Mouse (Mus musculus) myocyte (in vitro differentiated cells): ENCODE measurements at regions not wholly inside any gene's neighbourhood (a gene's known extent, or its start where the extent isn't known, plus 50 kb on each side); places are given as distances from the start of the nearest gene placed in this dataset.

Experiments used
- CEBPB ChIP-seq: IDR thresholded peaks from 2 replicates; pipeline ENCODE4 v1.6.1; 2011; ENCODE audit warnings: mild to moderate bottlenecking, moderate library complexity; ENCODE audit not compliant: poor library complexity, insufficient read depth, severe bottlenecking
- E2F4 ChIP-seq: IDR thresholded peaks from one replicate; pipeline ENCODE4 v1.6.1; 2011; ENCODE audit warnings: mild to moderate bottlenecking, control low read depth, moderate library complexity; ENCODE audit not compliant: insufficient read depth
- MAX ChIP-seq: IDR thresholded peaks from one replicate; pipeline ENCODE4 v1.6.1; 2011; ENCODE audit warnings: low read depth, mild to moderate bottlenecking, control low read depth
- MYOD1 ChIP-seq, 3 experiments: IDR thresholded peaks; one replicate each; pipeline ENCODE4 v1.6.1; 2011; ENCODE audit warnings: control low read depth in 2 of 3, low read depth in 2 of 3, mild to moderate bottlenecking in 2 of 3, moderate library complexity in 1 of 3; ENCODE audit not compliant: insufficient read length in 2 of 3, control insufficient read depth in 1 of 3
- MYOG ChIP-seq, 3 experiments: IDR thresholded peaks; one replicate each; pipeline ENCODE4 v1.6.1; 2011; ENCODE audit warnings: control low read depth in 2 of 3, low read depth in 2 of 3, mild to moderate bottlenecking in 2 of 3; ENCODE audit not compliant: insufficient read length in 2 of 3, control insufficient read depth in 1 of 3, insufficient read depth in 1 of 3
- POLR2A ChIP-seq: IDR thresholded peaks from one replicate; pipeline ENCODE4 v1.6.1; 2011; ENCODE audit warnings: low read depth, mild to moderate bottlenecking, control low read depth, moderate library complexity; ENCODE audit not compliant: insufficient read length
- TCF12 ChIP-seq: IDR thresholded peaks from one replicate; pipeline ENCODE4 v1.6.1; 2011; ENCODE audit warnings: mild to moderate bottlenecking, control low read depth; ENCODE audit not compliant: poor library complexity, insufficient read depth, severe bottlenecking
- TCF3 ChIP-seq: IDR thresholded peaks from one replicate; pipeline ENCODE4 v1.6.1; 2011; ENCODE audit warnings: low read depth, control low read depth; ENCODE audit not compliant: insufficient read length
- USF1 ChIP-seq: IDR thresholded peaks from one replicate; pipeline ENCODE4 v1.6.1; 2011; ENCODE audit warnings: low read depth, mild to moderate bottlenecking, control low read depth, moderate library complexity

DNA sequence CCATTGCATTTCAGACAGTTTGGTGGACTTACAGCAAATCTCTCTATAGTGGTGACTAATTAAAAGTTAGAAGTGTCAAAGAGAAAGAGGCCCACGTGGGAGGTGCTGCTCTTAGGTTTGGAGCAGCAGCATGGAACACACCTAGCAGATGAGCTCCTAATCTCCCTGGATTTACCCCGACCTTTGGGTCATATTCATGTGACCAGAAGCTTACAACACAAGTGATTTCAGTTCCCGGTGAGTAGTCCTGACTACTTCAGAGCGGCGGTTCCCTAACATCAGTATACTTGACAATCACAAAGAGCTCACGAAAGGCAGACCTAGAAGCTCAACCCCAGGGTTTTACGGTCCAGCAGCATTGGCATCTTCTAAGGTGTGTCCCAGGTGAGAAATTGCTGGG lies 95.0 kb upstream of the Pik3r1 start:
- no peak for TF ChIP-seq MYOD1 (IDR thresholded peaks at IDR 0.05; ENCODE audit: control insufficient read depth in 1 of 3, insufficient read length in 2 of 3, low read depth in 2 of 3)
- TF ChIP-seq TCF3: no peak
- no peak for TF ChIP-seq MAX
- no peak for TF ChIP-seq USF1
- TF ChIP-seq POLR2A: no peak
- TF ChIP-seq E2F4: no peak
- no peak for TF ChIP-seq CEBPB
- TF ChIP-seq MYOG (IDR thresholded peaks at IDR 0.05; ENCODE audit: control insufficient read depth in 1 of 3, insufficient read depth in 1 of 3, insufficient read length in 2 of 3, low read depth in 2 of 3): no peak
- TF ChIP-seq TCF12: no peak
